Mouse (Mus musculus) frontal cortex, postnatal 25 days (tissue): ENCODE measurements around the gene Nkiras2.
"Not testable (repeated sequence)": the region's sequence is repeated elsewhere in the genome, so short reads cannot be mapped to it uniquely, and the experiment has no call there.

ENCODE experiments used
- DNase-seq, 2 experiments: peaks; one replicate each; pipeline ENCODE4 v3.0.0; 2022; ENCODE audit warnings: low spot score in 2 of 2

Nkiras2 gene

DNA sequence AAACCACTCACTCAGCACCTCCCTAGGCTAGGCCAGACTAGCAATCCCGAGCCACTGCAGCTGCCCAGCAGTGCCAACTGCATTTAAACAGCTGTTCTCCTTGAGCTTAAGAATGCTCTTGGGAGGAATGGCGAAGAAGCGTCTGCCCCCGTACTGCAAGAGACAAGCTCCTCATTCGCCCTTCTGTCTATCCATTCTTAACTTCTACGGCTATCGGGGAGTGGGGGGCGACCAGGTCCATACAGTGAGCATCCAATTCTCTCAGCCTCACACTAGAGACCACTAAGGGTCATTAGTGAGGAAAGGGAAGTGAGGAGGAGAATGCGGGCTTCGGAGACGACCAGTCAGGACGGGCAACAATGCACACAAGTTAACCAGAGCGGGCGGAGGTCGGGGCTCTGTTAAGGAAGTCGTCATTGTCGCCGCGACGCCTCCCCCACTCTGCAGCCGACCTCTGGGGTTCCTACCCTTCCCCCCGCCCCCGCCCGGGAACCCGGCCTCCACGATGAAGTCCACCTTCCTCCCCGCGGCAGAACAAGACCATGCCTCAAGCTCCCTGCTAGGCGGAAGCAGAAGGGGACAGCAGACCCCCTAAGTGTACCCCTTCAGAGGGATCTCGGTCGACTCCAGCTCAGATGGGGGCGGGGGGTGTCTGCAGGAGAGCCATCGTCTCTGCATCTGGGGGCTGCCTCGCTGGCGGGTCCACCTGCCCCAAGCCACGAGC is at the start of gene Nkiras2:
TSS of gene Nkiras2 (plus strand) at position 484 of the 724 bp plus-strand sequence.
- DNase-seq = peak in 1 of 2 experiments; percentile 22

DNA sequence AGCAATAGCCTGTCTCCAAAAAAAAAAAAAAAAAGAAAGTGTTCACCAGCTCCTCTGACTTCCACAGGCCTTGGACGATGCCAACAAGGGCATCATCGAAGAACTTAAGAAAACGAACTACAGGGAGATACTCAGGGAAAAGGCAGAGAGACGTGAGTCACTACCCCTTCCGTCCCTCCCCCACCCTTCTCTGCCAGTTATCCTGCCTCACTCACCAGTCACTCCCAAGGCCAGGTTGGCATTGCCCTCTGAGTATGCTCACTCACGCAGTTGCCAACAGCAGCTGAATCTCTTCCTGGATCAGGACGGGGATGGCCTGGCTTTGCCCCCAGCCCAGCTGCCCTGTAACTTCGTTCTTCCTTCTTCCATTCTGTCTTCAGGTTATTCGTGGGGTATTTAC is 49.3 kb upstream of the Nkiras2 start:
- DNase-seq = no peak

GRCm38 (mm10) chr11:100570430-100571201 is 48.4 kb upstream of the Nkiras2 start:
- peak; percentile 27 to 75 for DNase-seq

DNA sequence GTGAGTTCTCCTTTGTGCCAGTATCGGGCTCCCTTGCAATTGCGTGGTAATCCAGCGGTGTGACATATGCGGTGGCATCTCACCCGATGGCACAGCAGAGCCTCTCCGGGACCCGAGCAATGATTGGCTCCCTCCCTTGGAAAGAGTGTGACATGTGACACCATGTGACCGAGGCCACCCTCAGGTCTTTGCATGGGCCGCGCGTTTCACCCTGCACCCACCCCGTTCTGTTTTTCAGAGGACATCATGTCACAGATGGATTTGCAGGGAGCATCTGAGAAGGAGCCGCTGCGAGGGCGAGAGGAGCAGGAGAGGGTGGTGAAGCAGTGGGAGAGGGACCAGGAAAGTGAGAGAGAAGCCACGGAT is 47.9 kb upstream of the Nkiras2 start:
- peak in 1 of 2 experiments; percentile 34 for DNase-seq

GRCm38 (mm10) chr11:100574188-100574587 is 44.9 kb upstream of the Nkiras2 start:
- DNase-seq = no peak

GRCm38 (mm10) chr11:100574708-100575483 is 44.1 kb upstream of the Nkiras2 start, which contains the start of gene Cnp:
Gene Cnp (plus strand): TSS chr11:100574904.
- peak; percentile 45 to 57 for DNase-seq

DNA sequence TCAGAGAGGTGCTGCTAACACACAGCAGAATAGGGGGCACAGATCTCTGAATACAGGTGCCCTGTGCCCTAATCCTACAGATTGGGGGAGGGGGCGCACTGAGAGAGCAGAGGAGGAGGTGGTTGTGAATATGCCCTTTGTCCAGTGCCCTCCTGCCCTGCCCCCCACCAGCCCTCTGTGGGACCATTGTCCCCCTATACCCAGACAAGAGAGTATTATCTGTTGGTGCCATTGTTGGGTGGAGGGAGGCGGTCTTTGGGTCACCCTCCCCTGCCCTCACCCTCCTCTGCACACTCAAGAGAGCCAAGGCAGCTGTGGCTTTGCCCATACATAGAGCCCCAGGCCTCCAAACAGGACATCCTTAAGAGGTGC is 43.6 kb upstream of the Nkiras2 start:
- DNase-seq = peak in 1 of 2 experiments; percentile 31

DNA sequence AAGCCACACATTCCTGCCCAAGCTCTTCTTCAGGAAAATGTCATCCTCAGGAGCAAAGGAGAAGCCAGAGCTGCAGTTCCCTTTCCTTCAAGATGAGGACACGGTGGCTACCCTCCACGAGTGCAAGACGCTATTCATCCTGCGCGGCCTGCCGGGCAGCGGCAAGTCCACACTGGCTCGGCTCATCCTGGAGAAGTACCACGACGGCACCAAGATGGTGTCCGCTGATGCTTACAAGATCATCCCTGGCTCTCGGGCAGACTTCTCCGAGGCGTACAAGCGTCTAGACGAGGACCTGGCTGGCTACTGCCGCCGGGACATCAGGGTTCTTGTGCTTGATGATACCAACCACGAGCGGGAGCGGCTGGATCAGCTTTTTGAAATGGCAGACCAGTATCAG is 42.8 kb upstream of the Nkiras2 start:
- DNase-seq = no peak

- no peak for DNase-seq
Observed at GRCm38 (mm10) chr11:100577852-100578599, 41.0 kb upstream of the Nkiras2 start.

GRCm38 (mm10) chr11:100579116-100579799 is 39.8 kb upstream of the Nkiras2 start:
- DNase-seq = no peak

GRCm38 (mm10) chr11:100580275-100580674 is 38.8 kb upstream of the Nkiras2 start:
- DNase-seq = no peak

DNA sequence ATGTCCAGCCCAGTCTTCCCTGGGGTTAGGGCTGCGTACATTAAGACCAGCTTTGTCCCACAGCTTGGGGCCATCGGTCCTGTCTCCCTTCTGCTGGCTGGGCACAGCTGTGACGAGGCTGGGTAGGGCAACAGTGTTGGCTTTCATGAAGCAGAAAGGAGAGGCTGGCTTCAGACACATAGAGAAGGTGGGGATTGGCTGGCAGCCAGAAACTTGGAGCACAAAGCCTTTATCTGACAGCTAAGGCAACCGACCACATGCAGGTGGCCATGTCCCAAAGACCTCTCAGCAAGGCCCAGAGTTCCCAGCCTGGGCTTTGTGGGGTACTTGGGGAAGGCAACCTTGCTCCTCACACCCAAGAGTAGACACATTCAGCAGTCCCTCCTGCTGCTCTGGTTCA is 37.3 kb upstream of the Nkiras2 start:
- no peak for DNase-seq

DNA sequence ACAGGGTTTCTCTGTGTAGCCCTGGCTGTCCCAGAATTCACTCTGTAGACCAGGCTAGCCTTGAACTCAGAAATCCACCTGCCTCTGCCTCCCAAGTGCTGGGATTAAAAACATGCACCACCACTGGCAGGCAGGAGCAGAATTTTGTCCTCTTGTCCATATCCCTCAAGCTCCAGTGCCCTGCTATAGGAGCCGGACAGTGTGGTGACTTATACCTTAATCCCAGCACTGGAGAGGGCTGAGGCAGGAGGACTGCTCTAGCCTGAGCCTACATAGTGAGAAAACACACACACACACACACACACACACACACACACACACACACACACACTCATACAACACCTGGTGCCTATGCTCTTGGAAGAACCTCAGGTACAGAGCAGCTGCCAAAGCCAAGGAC is 36.6 kb upstream of the Nkiras2 start:
- not testable (repeated sequence) for DNase-seq

GRCm38 (mm10) chr11:100582836-100583235 is 36.2 kb upstream of the Nkiras2 start:
- DNase-seq = no peak

DNA sequence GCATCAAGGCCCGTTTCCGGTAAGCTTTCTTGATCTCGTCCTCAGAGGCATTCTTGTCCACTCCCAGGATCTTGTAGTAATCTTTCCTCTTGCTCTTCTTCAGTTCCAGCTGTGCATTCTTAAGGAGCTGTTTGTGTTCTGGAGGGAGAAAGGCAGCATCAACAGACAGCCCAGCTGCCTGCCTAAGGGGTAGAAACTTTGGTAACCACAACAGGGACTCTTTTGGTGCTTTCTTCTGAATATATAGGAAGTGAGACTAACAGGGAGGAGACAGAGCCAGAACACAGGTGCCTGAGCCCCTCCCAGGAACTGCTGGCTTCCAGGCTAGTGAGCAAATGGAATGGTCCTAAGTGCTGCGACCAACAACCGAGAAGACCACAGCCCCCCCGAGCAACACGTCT is 34.5 kb upstream of the Nkiras2 start:
- DNase-seq = no peak

DNA sequence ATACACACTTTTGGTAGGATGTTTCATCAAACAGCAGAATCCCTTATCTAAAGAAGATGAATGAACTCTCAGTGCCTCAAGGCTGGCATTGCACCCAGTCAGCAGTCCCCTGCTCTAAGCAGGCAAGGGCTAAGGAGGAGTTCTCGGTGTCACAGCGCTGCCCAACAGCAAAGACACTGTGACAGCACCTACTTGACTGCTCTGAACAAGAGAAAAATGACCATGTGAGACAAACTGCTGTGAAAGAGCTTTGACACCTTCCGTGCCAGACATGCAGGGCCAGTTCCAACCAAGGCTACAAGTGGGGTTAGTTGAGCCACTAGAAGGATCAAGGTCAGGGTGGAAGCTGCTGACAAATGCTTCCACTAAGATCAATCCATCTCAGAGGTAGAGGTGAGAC is 33.9 kb upstream of the Nkiras2 start:
- DNase-seq = no peak

GRCm38 (mm10) chr11:100588462-100588861 is 30.6 kb upstream of the Nkiras2 start:
- no peak for DNase-seq

- no peak for DNase-seq
Observed at GRCm38 (mm10) chr11:100592346-100593046, 26.5 kb upstream of the Nkiras2 start.

DNA sequence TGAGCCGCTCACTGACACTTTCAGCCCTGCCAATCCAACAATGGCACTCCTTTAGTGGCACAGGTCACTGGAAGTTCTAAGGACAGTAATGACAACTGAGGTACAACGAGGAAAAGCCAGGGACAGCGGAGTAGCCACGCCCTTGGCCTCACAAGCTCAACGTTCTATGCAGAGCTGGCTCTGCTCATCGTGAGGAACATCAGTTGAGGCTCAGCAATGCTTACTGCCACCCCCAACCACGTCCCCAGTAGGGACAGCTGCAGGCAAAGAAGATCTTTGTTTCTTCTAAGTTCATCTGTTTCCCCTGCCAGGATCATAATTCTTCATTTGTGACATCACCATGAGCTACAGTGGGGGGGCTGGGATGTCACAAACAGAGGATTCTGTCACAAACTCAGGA is 24.4 kb upstream of the Nkiras2 start:
- DNase-seq = no peak

GRCm38 (mm10) chr11:100595533-100595932 is 23.5 kb upstream of the Nkiras2 start:
- no peak for DNase-seq
